Mouse (Mus musculus) urinary bladder, postnatal 25 days (tissue): ENCODE results near the gene Stpg3.

Experiments used
- DNase-seq: peaks from one replicate; pipeline ENCODE4 v3.0.0; 2022; ENCODE audit warnings: low spot score

The Stpg3 gene

GRCm38 (mm10) chr2:25234551-25235220, 20.2 kb upstream of the Stpg3 start:
- DNase-seq: no peak

GRCm38 (mm10) chr2:25234050-25234449, 19.6 kb upstream of the Stpg3 start, which contains the start of gene Slc34a3:
Slc34a3 (minus strand) TSS chr2:25234364.
- no peak for DNase-seq

GRCm38 (mm10) chr2:25233421-25233820, 19.0 kb upstream of the Stpg3 start:
- DNase-seq: no peak

- DNase-seq: no peak
Observed at GRCm38 (mm10) chr2:25231038-25231437, 16.6 kb upstream of the Stpg3 start.

GRCm38 (mm10) chr2:25230581-25230980, 16.1 kb upstream of the Stpg3 start:
- DNase-seq: no peak

- DNase-seq: no peak
Observed at GRCm38 (mm10) chr2:25229582-25229981, 15.1 kb upstream of the Stpg3 start.

- DNase-seq: no peak
Observed at GRCm38 (mm10) chr2:25228995-25229530, 14.6 kb upstream of the Stpg3 start.

GRCm38 (mm10) chr2:25228431-25228889, 14.0 kb upstream of the Stpg3 start:
- DNase-seq: peak; percentile 92

- no peak for DNase-seq
Observed at GRCm38 (mm10) chr2:25227406-25227805, 13.0 kb upstream of the Stpg3 start.

GRCm38 (mm10) chr2:25226864-25227263, 12.4 kb upstream of the Stpg3 start:
- no peak for DNase-seq

GRCm38 (mm10) chr2:25225811-25226379, 11.5 kb upstream of the Stpg3 start:
- no peak for DNase-seq

GRCm38 (mm10) chr2:25224766-25225752, 10.6 kb upstream of the Stpg3 start:
- peak; percentile 84 for DNase-seq

- no peak for DNase-seq
Observed at GRCm38 (mm10) chr2:25224492-25224765, 10.0 kb upstream of the Stpg3 start, which contains the start of gene Tubb4b. Tubb4b (minus strand) TSS chr2:25224702.

GRCm38 (mm10) chr2:25223681-25224491, 9.4 kb upstream of the Stpg3 start:
- DNase-seq: peak; percentile 80

- no peak for DNase-seq
Observed at GRCm38 (mm10) chr2:25221331-25221772, 6.9 kb upstream of the Stpg3 start.

- no peak for DNase-seq
Observed at GRCm38 (mm10) chr2:25218445-25218844, 4.0 kb upstream of the Stpg3 start, which contains the start of gene Fam166a. Fam166a (plus strand) TSS chr2:25218745.

GRCm38 (mm10) chr2:25217666-25218065, 3.2 kb upstream of the Stpg3 start:
- no peak for DNase-seq

- DNase-seq: no peak
Observed at GRCm38 (mm10) chr2:25213266-25213865, 1.1 kb downstream of the Stpg3 start.

- peak; percentile 83 for DNase-seq
Observed at GRCm38 (mm10) chr2:25211121-25211670, 3.2 kb downstream of the Stpg3 start, which contains the start of gene Nelfb. Nelfb (minus strand) TSS chr2:25211489.

- no peak for DNase-seq
Observed at GRCm38 (mm10) chr2:25210686-25211085, 3.8 kb downstream of the Stpg3 start.

- no peak for DNase-seq
Observed at GRCm38 (mm10) chr2:25207593-25207992, 6.8 kb downstream of the Stpg3 start.
